Mouse (Mus musculus): ENCODE results near the gene Hoxa5.

Gene Hoxa5

DNA sequence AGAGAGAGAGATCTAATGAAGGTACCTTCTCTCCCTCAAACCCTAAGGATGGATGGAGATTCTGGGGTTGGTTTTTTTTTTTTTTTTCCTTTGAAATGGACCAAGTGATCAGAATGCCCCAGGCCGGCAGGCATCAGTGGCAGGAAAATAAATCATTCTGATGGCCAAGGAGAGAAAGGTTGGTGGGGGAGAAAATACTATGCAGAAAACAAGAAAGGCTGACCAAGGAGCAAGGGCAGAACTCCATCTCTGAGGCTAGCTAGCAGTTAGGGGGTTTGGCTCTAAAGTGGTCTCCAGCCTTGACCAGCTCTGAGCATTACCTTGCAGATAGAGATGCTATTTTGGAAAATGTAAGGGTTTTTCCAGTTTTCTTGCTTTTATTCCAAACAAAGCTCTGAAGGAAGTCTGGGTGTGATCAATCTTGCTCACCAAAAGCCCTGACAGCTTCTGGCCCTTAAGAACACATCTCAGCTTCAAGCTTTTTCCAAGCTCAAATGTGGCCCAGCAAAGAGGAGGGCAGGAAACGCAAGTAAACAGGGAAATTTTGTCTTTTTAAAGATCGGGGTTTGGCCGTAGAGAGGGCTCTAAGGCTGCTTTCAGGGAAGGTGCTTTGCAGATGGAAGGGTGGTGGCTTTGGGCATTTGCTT lies 37.8 kb downstream of the Hoxa5 start:
- in situ Hi-C loops (cut with MboI, MseI): no loop called here

DNA sequence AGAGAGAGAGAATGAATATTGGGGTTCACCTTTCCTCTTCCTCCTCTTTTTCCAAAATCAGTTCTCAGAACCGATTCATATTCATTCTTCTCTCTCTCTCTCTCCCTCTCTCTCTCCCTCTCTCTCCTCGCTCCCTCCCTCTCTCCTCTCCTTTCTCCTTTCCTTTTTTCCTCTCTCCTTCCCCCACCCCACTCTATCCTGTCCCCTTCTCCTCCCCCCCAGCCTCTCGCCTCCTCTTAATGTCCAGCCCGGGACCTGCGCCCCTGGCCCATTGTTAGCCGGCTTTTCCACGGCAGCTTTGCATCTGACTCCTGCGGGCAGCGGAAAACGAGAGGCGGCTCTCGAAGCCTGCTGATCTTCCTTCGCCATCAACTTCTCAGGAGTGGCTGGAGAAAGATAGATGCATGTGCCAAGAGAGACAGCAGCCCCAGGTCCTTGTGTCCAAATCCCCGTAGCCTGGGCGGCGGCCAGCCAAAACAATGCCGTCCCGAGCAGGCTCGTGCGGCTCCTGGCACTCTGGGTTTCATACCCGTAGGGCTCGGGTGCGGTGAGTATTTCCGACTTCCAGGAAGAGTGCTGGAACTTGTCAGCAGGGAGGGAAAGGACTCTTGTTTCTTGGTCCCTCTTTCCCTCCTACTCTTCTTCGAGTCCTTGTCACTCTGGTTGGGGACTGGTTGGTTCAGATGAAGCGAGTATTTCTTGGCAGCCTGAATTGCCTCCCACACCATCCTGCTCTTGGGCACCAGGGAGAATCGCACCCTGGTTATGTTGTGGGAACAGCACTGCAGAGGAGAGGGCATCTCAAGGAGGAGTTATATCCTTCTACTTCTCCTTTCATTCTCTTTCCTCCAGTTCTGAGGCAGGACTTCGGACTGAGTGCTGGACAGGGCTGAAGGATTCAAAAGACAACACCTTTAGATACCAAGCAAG lies 38.7 kb downstream of the Hoxa5 start:
- in situ Hi-C loops (cut with MboI, MseI): no loop called here

- in situ Hi-C loops (cut with MboI, MseI): no loop called here
These were observed 39.6 kb downstream of the Hoxa5 start, which contains the start of gene Hoxa2 for GRCm38 (mm10) chr6:52164626-52165440. Gene Hoxa2, minus strand, starts transcription at chr6:52164831.

- in situ Hi-C loops (cut with MboI, MseI): no loop called here
These were observed 40.2 kb downstream of the Hoxa5 start for GRCm38 (mm10) chr6:52164051-52164625.

DNA sequence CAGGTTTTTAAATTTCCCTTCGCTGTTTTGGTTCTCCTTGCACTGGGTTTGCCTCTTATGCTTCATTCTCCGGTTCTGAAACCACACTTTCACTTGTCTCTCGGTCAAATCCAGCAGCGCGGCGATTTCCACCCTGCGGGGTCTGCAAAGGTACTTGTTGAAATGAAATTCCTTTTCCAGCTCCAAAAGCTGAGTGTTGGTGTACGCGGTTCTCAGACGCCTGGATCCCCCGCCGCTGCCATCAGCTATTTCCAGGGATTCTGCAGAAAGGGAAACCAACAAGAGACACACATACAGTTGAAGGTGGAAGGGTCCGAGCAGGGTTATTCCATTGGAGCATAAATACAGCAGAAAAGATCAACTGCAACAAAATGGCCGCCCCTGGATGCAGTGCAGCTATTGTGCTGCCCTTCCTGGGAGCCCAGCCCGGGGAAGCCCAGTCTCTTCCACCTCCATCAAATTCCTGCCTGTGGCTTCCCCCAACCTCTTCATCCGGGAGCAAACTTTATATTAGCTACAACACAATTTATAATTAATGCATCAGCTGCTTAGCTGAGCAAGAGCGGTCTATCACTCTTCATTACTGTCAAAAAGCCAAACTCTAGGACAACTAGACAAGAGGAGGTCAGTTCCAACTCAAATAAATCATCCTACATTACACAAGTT lies 40.9 kb downstream of the Hoxa5 start:
- in situ Hi-C loops (cut with MboI, MseI): no loop called here

DNA sequence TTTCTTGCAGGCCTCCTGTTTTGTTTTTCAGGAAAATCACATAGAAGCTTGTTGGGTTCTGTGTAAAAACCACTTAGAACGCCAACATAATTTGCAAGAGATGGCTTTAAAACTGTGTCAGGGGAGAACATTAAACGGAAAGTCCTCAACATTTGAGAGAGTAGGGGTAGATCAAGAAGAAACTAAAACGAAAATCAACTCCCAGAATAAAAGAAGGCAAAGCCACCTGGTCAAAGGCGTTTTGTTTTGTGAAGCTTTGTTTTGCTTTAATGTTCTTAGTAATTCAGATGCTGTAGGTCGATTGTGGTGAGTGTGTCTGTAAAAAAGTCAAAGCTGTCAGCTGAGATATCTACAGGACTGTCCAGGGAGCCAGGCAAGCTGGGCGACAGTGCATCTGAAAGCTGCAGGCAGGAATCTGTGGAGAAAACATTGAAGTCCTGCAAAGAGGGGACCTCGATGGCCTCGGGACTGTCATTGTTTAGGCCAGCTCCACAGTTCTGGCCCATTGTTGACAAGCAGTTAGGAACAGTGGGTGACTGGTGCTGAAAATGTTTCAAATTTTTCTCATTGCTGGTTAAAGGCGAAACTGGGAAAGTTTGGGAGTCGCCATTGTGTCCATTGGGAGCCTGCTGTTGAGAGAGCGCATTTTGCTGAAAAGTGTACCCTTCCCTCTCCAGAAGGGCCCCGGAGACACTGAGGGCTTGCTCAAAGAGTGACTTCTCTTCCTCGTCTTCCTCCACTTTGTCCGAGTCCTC lies 41.6 kb downstream of the Hoxa5 start:
- in situ Hi-C loops (cut with MboI, MseI): no loop called here

- in situ Hi-C loops (cut with MboI, MseI): no loop called here
These were observed 42.4 kb downstream of the Hoxa5 start for GRCm38 (mm10) chr6:52162093-52162380.

GRCm38 (mm10) chr6:52161336-52162092 lies 42.9 kb downstream of the Hoxa5 start:
- in situ Hi-C loops (cut with MboI, MseI): no loop called here

- in situ Hi-C loops (cut with MboI, MseI): no loop called here
These were observed 43.7 kb downstream of the Hoxa5 start for GRCm38 (mm10) chr6:52160511-52161335.

GRCm38 (mm10) chr6:52159979-52160378 lies 44.4 kb downstream of the Hoxa5 start:
- in situ Hi-C loops (cut with MboI, MseI): no loop called here

GRCm38 (mm10) chr6:52159164-52159761 lies 45.1 kb downstream of the Hoxa5 start:
- in situ Hi-C loops (cut with MboI, MseI): no loop called here

DNA sequence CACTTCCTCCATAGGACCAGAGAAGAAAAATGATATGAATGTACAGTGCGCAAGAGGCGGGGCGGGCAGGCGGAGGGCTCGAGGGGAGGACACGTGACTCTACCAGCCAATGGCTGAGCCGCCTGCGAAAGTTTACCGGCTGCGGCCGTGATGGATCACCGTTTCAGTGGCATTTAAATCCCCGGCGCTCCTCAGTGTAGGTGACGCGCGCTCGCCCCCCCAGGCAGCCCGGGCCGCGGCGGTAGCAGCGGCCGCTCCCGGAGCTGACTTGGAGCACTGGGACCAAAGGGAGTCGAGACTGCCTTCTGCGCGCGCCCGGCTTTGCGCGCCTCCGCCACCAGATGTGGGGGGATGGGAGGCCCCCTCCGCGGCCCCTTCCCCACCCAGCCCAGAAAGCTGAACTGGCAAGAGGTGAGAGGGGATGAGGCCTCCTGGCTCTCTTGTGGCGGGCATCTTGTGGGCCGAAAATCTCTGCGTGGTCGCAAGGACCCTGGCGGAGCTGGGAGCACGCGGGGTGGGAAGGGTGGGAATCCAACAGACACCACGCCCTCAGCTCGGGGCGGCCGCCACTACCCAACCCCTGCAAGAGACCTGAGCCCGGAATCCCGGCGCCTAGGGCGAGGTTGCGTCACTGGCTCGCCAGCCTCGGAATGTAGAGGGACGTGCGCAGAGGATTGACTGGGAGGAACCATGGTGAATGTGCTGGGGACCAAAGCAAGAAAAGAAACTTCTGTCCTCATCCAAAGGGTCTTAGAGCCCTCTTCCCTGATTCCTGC lies 45.9 kb downstream of the Hoxa5 start, which contains the start of gene Hoxa1:
Gene Hoxa1 (minus strand): TSS at position 42 of the 776 bp plus-strand sequence.
- in situ Hi-C loops (cut with MboI, MseI): no loop called here

DNA sequence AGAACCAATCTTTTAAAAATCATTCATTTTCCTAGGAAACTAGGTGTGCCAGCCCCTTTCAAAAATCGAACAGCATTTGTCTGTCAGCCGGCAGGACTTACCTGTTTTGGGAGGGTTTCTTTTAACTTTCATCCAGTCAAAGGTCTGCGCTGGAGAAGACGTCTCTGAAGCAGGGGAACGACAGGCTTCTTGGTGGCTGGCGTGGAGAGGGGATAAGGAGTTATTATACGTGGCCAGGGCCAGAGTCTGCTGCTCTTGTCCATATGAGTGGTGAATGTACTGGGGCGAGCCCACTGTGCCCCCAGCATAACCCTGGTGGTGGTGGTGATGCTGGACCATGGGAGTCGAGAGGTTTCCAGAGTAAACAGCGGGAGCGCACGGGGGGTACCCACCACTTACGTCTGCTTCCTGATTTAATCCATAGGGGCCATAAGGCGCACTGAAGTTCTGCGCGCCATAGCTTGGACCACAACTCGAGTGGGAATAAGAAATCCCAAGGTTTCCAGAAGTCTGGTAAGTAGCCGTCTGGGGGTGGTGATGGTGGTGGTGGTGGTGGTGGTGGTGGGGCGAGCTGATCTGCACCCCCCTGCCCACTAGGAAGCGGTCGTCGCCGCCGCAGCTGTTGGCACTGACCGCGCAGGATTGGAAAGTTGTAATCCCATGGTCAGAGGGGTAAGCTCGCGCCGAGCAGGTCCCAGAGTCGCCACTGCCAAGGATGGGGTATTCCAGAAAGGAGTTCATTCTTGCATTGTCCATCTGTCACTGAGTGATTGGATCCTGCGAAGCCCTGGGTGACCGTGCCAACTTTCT lies 46.7 kb downstream of the Hoxa5 start:
- in situ Hi-C loops (cut with MboI, MseI): no loop called here

- in situ Hi-C loops (cut with MboI, MseI): no loop called here
These were observed 47.7 kb downstream of the Hoxa5 start for GRCm38 (mm10) chr6:52156551-52157200.

GRCm38 (mm10) chr6:52155471-52155870 lies 48.9 kb downstream of the Hoxa5 start:
- in situ Hi-C loops (cut with MboI, MseI): no loop called here

DNA sequence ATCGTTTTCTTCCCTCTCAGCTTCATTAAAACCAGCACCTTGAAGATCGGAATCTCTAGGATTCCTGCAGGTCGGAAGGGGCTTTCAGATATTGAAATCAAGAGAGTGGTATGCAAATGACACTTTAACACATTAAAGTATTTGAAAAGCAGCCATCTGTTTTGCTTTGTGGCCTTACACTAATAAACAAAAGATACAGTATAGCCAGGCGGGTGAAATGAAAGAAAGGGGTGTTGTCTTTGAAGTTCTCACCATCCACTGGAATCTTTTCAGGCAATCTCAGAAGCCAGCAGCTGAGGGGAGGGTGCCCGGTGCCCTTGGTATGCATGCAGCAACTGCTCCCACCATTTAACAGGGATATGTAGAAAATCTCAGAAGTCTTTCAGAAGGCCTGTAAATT lies 50.3 kb downstream of the Hoxa5 start:
- in situ Hi-C loops (cut with MboI, MseI): no loop called here

Data from regulatory T cell (primary cell).